Comparison of ENCODE assay signal across 10 mouse cellular contexts in genomic region chr1:39206942-39207341, GRCm38 (mm10). TPM values are rescaled to one million over a fixed set of nuclear protein-coding genes. Genes with fewer than 3 reads are reported as not detected.
DNase-seq lines count a peak whose midpoint lies in the region; ATAC-seq and TF ChIP-seq lines count a peak whose summit lies in the region.
"Had no signal": no experiment of that assay in that cellular context is flagged by ENCODE, and none has a peak within 500 bp of the region (broad histone marks: within the 10 kb centered on the region; RNA-seq: fewer than 3 reads in every experiment).

No protein-coding gene starts in this region.

- no peak overlapping the region for H3K27ac ChIP-seq in forebrain, postnatal 0 days (ENCODE audit: low read depth, low read length)
- no peak overlapping the region for H3K27ac ChIP-seq in forebrain, embryonic 10.5 days
- H3K27ac ChIP-seq in spleen, adult 2 months (ENCODE audit: insufficient read depth, low read length): no peak overlapping the region
- no peak overlapping the region for H3K27ac ChIP-seq in kidney, embryonic 14.5 days (ENCODE audit: low read depth, low read length)
- H3K27ac ChIP-seq: heart, embryonic 15.5 days; stomach, embryonic 15.5 days had no signal

- no peak overlapping the region for H3K9ac ChIP-seq in forebrain, postnatal 0 days
- H3K9ac ChIP-seq in kidney, embryonic 14.5 days (ENCODE audit: low read depth, low read length): no peak overlapping the region
- H3K9ac ChIP-seq: heart, embryonic 15.5 days; stomach, embryonic 15.5 days had no signal

- WGBS in forebrain, postnatal 0 days: 40% methylated on average over 7 of the region's 7 CpGs
- WGBS in forebrain, embryonic 10.5 days: 43% methylated on average over 7 of the region's 7 CpGs
- WGBS in spleen, adult 2 months: 45% methylated on average over 7 of the region's 7 CpGs
- 33% methylated on average over 7 of the region's 7 CpGs for WGBS in kidney, embryonic 14.5 days

- no peaks in the 10 kb centered on the region for H3K4me1 ChIP-seq in forebrain, postnatal 0 days (ENCODE audit: insufficient read depth)
- no peaks in the 10 kb centered on the region for H3K4me1 ChIP-seq in forebrain, embryonic 10.5 days
- H3K4me1 ChIP-seq in spleen, adult 2 months (ENCODE audit: control insufficient read depth, insufficient read depth, insufficient read length): no peaks in the 10 kb centered on the region
- H3K4me1 ChIP-seq in kidney, embryonic 14.5 days (ENCODE audit: control insufficient read depth, insufficient read depth, low read length): no peaks in the 10 kb centered on the region
- H3K4me1 ChIP-seq: stomach, embryonic 15.5 days had no signal

- no peaks in the 10 kb centered on the region for H3K36me3 ChIP-seq in forebrain, postnatal 0 days (ENCODE audit: insufficient read depth)
- H3K36me3 ChIP-seq in forebrain, embryonic 10.5 days (replicated peaks): no peaks in the 10 kb centered on the region
- H3K36me3 ChIP-seq in spleen, adult 2 months (ENCODE audit: control insufficient read depth, insufficient read depth, low read length): no peaks in the 10 kb centered on the region
- H3K36me3 ChIP-seq in kidney, embryonic 14.5 days (ENCODE audit: control insufficient read depth, insufficient read depth, low read length): no peaks in the 10 kb centered on the region
- H3K36me3 ChIP-seq: heart, embryonic 15.5 days; stomach, embryonic 15.5 days had no signal

- H3K4me3 ChIP-seq in forebrain, postnatal 0 days (ENCODE audit: low read depth, low read length): no peak overlapping the region
- H3K4me3 ChIP-seq in forebrain, embryonic 10.5 days: no peak overlapping the region
- H3K4me3 ChIP-seq in spleen, adult 2 months (ENCODE audit: extremely low read depth, insufficient read depth, insufficient read length): no peak overlapping the region
- no peak overlapping the region for H3K4me3 ChIP-seq in kidney, embryonic 14.5 days (ENCODE audit: low read length)
- H3K4me3 ChIP-seq: heart, embryonic 15.5 days; stomach, embryonic 15.5 days had no signal

- H3K27me3 ChIP-seq in forebrain, postnatal 0 days (ENCODE audit: insufficient read depth, low read length): no peaks in the 10 kb centered on the region
- no peaks in the 10 kb centered on the region for H3K27me3 ChIP-seq in forebrain, embryonic 10.5 days (ENCODE audit: poor library complexity, severe bottlenecking)
- H3K27me3 ChIP-seq in spleen, adult 2 months (ENCODE audit: control insufficient read depth, insufficient read depth, low read length): no peaks in the 10 kb centered on the region
- no peaks in the 10 kb centered on the region for H3K27me3 ChIP-seq in kidney, embryonic 14.5 days (ENCODE audit: control insufficient read depth, insufficient read depth, low read length)
- H3K27me3 ChIP-seq: heart, embryonic 15.5 days; stomach, embryonic 15.5 days had no signal

- no peak for ATAC-seq in forebrain, postnatal 0 days
- peak; percentile 53 for ATAC-seq in granulocyte monocyte progenitor cell, adult 5-6 weeks (replicated peaks; ENCODE audit: poor library complexity, severe bottlenecking)
- ATAC-seq in kidney, embryonic 14.5 days (ENCODE audit: low FRiP score, low TSS enrichment): no peak

- H3K4me2 ChIP-seq in forebrain, postnatal 0 days (ENCODE audit: low read depth): no peak overlapping the region
- H3K4me2 ChIP-seq in kidney, embryonic 14.5 days (replicated peaks; ENCODE audit: low read depth, low read length): no peak overlapping the region
- H3K4me2 ChIP-seq: heart, embryonic 15.5 days; stomach, embryonic 15.5 days had no signal

- TF ChIP-seq CTCF in forebrain, postnatal 0 days (IDR thresholded peaks at IDR 0.05; ENCODE audit: low read depth): peak; percentile 31; the same call in 1 of the 2 replicates
- peak; percentile 11; the same call in 1 of the 2 replicates for TF ChIP-seq CTCF in spleen, adult 2 months (IDR thresholded peaks at IDR 0.05; ENCODE audit: extremely low read depth, insufficient read depth, insufficient read length, insufficient replicate concordance)

- no peak for TF ChIP-seq POLR2A in spleen, adult 2 months (IDR thresholded peaks at IDR 0.05; ENCODE audit: low read depth, low read length)

- no peak for DNase-seq in forebrain, postnatal 0 days
- no peak for DNase-seq in forebrain, embryonic 10.5 days (ENCODE audit: extremely low spot score, low spot score)
- DNase-seq in spleen, adult 2 months (ENCODE audit: low read depth in 1 of 2, low spot score in 2 of 2): no peak
- DNase-seq in spleen, postnatal 14 days (ENCODE audit: low spot score in 2 of 2): no peak
- DNase-seq in thymus, postnatal 4 days: peak; percentile 69
- DNase-seq in embryo, embryonic 11 days: no peak

- no peaks in the 10 kb centered on the region for H3K9me3 ChIP-seq in forebrain, postnatal 0 days (ENCODE audit: low read length)
- H3K9me3 ChIP-seq in forebrain, embryonic 10.5 days: no peaks in the 10 kb centered on the region
- H3K9me3 ChIP-seq in kidney, embryonic 14.5 days (ENCODE audit: control insufficient read depth, low read length): no peaks in the 10 kb centered on the region
- H3K9me3 ChIP-seq: heart, embryonic 15.5 days; stomach, embryonic 15.5 days had no signal

RNA-seq across cellular contexts. Expression of gene Npas2, which starts 13.4 kb away (rescaled TPM):
- total RNA-seq in forebrain, postnatal 0 days (2014; rRNA removed): 4.6 and 13.1 TPM in 2 replicates
- polyA plus RNA-seq in forebrain, postnatal 0 days (2015; fragmentation: Nextera tagmentation; extraction: Ambion mirVana): 3.0 and 3.3 TPM in 2 replicates
- 0.04 TPM in 1 of 2 replicates, not detected in the other for polyA plus RNA-seq in forebrain, embryonic 10.5 days (2016; fragmentation: Nextera tagmentation; extraction: Ambion mirVana)
- polyA plus RNA-seq in spleen, adult 2 months (2012; rRNA removed): 0.91 and 1.9 TPM in 2 replicates
- total RNA-seq in granulocyte monocyte progenitor cell, adult 5-6 weeks (2014; fragmentation: Nextera tagmentation): not detected in 2 replicates
- not detected in 2 replicates for total RNA-seq in granulocyte monocyte progenitor cell, adult 5-6 weeks (2017)
- polyA plus RNA-seq in kidney, embryonic 14.5 days (2014; fragmentation: Nextera tagmentation; extraction: Ambion mirVana): 0.41 and 0.70 TPM in 2 replicates
